Mouse (Mus musculus) liver, embryonic 18 days (tissue): ENCODE results near the gene Olfr530. TPM values are rescaled to one million over a fixed set of nuclear protein-coding genes. Genes with fewer than 3 reads are reported as not detected.

Experiments used
- polyA plus RNA-seq: library from polyadenylated mRNA; depleted of rRNA; stranded (reverse); fragments of >200 nt; gene quantifications from 2 replicates; pipeline ENCODE4 v1.2.3, GENCODE M21; 2012; rRNA removed

Gene Olfr530
- not detected in 2 replicates for polyA plus RNA-seq

DNA sequence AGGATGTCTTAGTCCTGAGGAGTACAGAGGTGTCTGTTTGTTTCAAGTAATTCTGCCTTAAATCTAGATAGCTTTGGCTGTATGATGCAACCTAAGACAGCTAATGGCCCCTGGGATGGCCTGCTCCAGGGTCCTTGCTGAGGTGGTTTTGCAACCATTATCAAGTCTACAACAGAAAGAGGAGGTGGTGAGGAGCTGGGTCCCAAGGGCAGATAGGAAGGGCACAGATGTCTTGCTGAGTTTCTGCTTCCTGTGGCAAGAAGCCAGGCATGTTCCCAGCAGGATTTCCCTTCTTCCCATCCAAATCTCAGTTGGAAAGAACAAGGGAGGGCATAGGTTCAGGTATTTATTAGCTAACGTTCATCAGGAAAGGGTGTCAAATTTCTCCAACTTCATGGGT is at the start of gene Olfr530:
Gene Olfr530 (minus strand): TSS at position 101 of the 400 bp plus-strand sequence.

DNA sequence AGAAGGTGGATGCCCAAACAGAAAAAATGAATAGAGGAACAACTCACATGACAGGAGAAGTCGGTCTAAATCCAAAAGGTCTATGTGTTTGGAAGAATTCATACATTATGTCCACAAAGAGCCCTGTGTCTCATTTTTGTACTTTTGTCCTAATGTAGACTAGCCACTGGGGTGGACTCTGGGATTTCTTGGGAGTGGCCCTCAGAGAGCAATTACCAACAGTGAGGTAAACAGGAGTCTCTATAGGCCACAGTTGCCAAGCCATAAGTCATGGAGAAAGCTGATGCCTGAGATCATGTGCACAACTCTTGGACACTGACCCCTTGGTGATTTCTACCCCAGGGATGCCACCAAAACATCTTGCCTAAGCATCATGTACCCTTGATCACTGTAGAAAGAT is 45.4 kb upstream of the Olfr530 start, which contains the start of gene Olfr532:
Gene Olfr532 (minus strand): TSS at position 101 of the 400 bp plus-strand sequence.

DNA sequence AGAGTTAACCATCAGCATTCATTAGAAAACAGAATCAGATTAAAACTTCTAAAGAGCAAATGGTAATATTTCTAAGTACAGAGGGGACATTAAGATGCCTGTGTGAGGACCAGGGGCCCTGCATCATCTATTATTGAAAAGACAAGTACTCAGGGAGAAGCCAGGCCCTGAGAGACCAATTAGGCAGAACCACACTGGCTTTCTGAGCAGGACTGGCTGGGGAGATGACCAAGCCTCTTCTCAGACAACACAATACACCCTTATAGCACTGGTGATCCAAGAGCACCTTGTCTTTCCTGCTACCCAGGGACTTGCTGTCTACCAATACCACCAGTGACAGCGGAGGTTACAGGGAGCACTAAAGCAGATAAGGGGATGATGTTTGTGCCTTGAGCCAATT is 26.7 kb upstream of the Olfr530 start, which contains the start of gene Olfr531:
Gene Olfr531 (minus strand): TSS at position 101 of the 400 bp plus-strand sequence.

DNA sequence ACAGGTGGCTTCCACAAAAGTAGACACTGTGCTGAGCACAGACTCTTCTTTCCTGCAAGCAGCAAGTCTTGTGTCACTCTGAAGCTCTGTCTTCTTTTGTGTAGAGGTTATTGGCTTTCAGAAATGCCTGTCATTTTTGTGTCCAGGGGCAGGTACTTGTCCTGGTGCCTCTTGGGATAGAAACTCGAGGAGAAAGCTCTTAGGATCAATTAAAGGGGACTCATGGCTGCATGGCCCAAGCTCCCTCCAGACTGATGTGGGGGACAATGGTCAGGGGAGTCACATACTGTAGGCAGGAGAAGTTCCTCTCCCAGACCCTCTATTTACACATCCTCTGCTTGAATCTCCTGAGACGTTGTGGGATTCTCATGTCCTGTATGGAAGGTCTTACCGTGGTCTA is 14.6 kb downstream of the Olfr530 start, which contains the start of gene Olfr60:
Gene Olfr60 (minus strand): TSS at position 101 of the 400 bp plus-strand sequence.

DNA sequence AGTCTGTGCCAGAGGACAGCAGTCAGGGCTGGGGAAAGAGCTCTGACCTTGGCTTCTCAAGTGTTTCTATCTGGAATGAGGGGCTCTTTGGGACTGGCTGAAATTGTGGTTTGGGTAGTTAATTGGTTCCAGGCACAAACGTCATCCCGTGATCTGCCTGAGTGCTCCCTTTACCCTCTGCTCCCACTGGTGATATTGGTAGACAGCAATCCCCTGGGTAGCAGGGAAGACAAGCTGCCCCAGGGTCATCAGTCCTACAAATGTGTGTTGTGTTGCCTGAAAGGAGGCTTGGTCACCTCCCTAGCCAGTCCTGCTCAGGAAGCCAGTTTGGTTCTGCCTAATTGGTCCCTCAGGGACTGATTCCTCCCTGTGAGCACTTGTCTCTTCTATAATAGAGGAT is 42.4 kb downstream of the Olfr530 start, which contains the start of gene Olfr527:
Gene Olfr527 (plus strand): TSS at position 301 of the 400 bp plus-strand sequence.

Other genes starting within 250 kb of the Olfr530 start
- 15.7 and 16.2 TPM in 2 replicates for gene Mtg1, start 238.8 kb downstream of the Olfr530 start, polyA plus RNA-seq
- gene Sprn, start 221.5 kb downstream of the Olfr530 start, polyA plus RNA-seq = 0.01 and 0.04 TPM in 2 replicates
- gene Olfr522, start 211.6 kb downstream of the Olfr530 start, polyA plus RNA-seq = not detected in 2 replicates
- not detected in 2 replicates for gene Olfr523, start 203.1 kb downstream of the Olfr530 start, polyA plus RNA-seq
- gene Olfr524, start 170.4 kb downstream of the Olfr530 start, polyA plus RNA-seq = not detected in 2 replicates
- gene Cd163l1, start 158.1 kb downstream of the Olfr530 start, polyA plus RNA-seq = 0.05 and 0.06 TPM in 2 replicates
- 0.01 TPM in 1 of 2 replicates, not detected in the other for gene 5830411N06Rik, start 129.0 kb downstream of the Olfr530 start, polyA plus RNA-seq
- gene Olfr525, start 55.5 kb downstream of the Olfr530 start, polyA plus RNA-seq = not detected in 2 replicates
- not detected in 2 replicates for gene Olfr527, start 42.3 kb downstream of the Olfr530 start, polyA plus RNA-seq
- gene Olfr60, start 14.7 kb downstream of the Olfr530 start, polyA plus RNA-seq = not detected in 2 replicates
- gene Olfr531, start 26.6 kb upstream of the Olfr530 start, polyA plus RNA-seq = not detected in 2 replicates
- gene Olfr532, start 45.3 kb upstream of the Olfr530 start, polyA plus RNA-seq = not detected in 2 replicates
- not detected in 2 replicates for gene Olfr533, start 87.0 kb upstream of the Olfr530 start, polyA plus RNA-seq
- not detected in 2 replicates for gene Olfr535, start 107.9 kb upstream of the Olfr530 start, polyA plus RNA-seq
- not detected in 2 replicates for gene Olfr536, start 131.1 kb upstream of the Olfr530 start, polyA plus RNA-seq
- not detected in 2 replicates for gene Olfr538, start 191.6 kb upstream of the Olfr530 start, polyA plus RNA-seq
- gene Olfr46, start 224.9 kb upstream of the Olfr530 start, polyA plus RNA-seq = not detected in 2 replicates